ENCODE assay signal across 19 mouse cellular contexts in genomic region chr1:171465749-171466412, GRCm38 (mm10).
"Had no signal": no experiment of that assay in that cellular context is flagged by ENCODE, and none has a peak within 500 bp of the region (broad histone marks: within the 10 kb centered on the region; RNA-seq: fewer than 3 reads in every experiment).

No protein-coding gene starts in this region.

- H3K4me3 ChIP-seq: kidney, embryonic 15.5 days; limb, embryonic 12.5 days; megakaryocyte, embryonic 14.5 days; midbrain, embryonic 15.5 days; neural tube, embryonic 13.5 days had no signal

- DNase-seq: kidney, adult 2 months; kidney, postnatal 14 days; layer of hippocampus, adult 9-11 months; layer of hippocampus, postnatal 36 days; lung, adult 2 months; lung, postnatal 4 days; retina, postnatal 1 day; right cerebral cortex, postnatal 4 days; spleen, adult 18-20 months; thymus, adult 2 months; thymus, postnatal 25 days had no signal

- H3K9ac ChIP-seq: kidney, embryonic 15.5 days; limb, embryonic 12.5 days; liver, embryonic 14.5 days; midbrain, embryonic 15.5 days; neural tube, embryonic 13.5 days had no signal

- H3K27me3 ChIP-seq: kidney, embryonic 15.5 days; megakaryocyte, embryonic 14.5 days; midbrain, embryonic 15.5 days; neural tube, embryonic 13.5 days had no signal

- H3K4me1 ChIP-seq: limb, embryonic 12.5 days; midbrain, embryonic 15.5 days; neural tube, embryonic 13.5 days had no signal

- ATAC-seq: lung, postnatal 0 days; midbrain, embryonic 15.5 days had no signal

- H3K4me2 ChIP-seq: kidney, embryonic 15.5 days; limb, embryonic 12.5 days; midbrain, embryonic 11.5 days; midbrain, embryonic 15.5 days; neural tube, embryonic 13.5 days had no signal

- H3K27ac ChIP-seq: kidney, embryonic 15.5 days; limb, embryonic 12.5 days; liver, embryonic 14.5 days; midbrain, embryonic 15.5 days; neural tube, embryonic 13.5 days had no signal

- H3K9me3 ChIP-seq: kidney, embryonic 15.5 days; limb, embryonic 12.5 days; megakaryocyte, embryonic 14.5 days; midbrain, embryonic 15.5 days; neural tube, embryonic 13.5 days had no signal

- H3K36me3 ChIP-seq: midbrain, embryonic 15.5 days; neural tube, embryonic 13.5 days had no signal
